Mouse (Mus musculus) stomach, embryonic 14.5 days (tissue): ENCODE data around the gene Ankrd36. TPM values are rescaled to one million over a fixed set of nuclear protein-coding genes. Genes with fewer than 3 reads are reported as not detected.

ENCODE experiments used
- ATAC-seq: fragments of 200-750 bp; cut with Nextera tagmentation; 2 replicates; pipeline ENCODE4 v1.8.0; 2017; ENCODE audit warnings: low read depth, moderate TSS enrichment; ENCODE audit not compliant: insufficient number of reproducible peaks, insufficient read depth, low FRiP score
- H3K27ac ChIP-seq: fragments of 300-500 bp; sonication (generic); 2 replicates; pipeline ENCODE4 v1.5.1; 2014; ENCODE audit warnings: mild to moderate bottlenecking, low read length, moderate library complexity, mixed read lengths
- H3K27me3 ChIP-seq: fragments of 300-500 bp; sonication (generic); 2 replicates; pipeline ENCODE4 v1.6.1; 2014; ENCODE audit warnings: low read length, control low read depth, mixed read lengths; ENCODE audit not compliant: control insufficient read depth, insufficient read depth
- H3K36me3 ChIP-seq: fragments of 300-500 bp; sonication (generic); 2 replicates; pipeline ENCODE4 v1.6.1; 2014; ENCODE audit warnings: mild to moderate bottlenecking, control low read depth, low read length, moderate library complexity, mixed read lengths; ENCODE audit not compliant: control insufficient read depth, insufficient read depth
- H3K4me1 ChIP-seq: fragments of 300-500 bp; sonication (generic); 2 replicates; pipeline ENCODE4 v1.6.1; 2014; ENCODE audit warnings: low read length, control low read depth, mixed read lengths; ENCODE audit not compliant: control insufficient read depth, insufficient read depth
- H3K4me2 ChIP-seq: fragments of 300-500 bp; sonication (generic); replicated peaks from 2 replicates; pipeline ENCODE4 v1.6.1; 2014; ENCODE audit warnings: low read depth, low read length, control low read depth
- H3K4me3 ChIP-seq: fragments of 300-500 bp; sonication (generic); 2 replicates; pipeline ENCODE4 v1.5.1; 2014; ENCODE audit warnings: low read depth, low read length, control low read depth
- H3K9ac ChIP-seq: fragments of 300-500 bp; sonication (generic); replicated peaks from 2 replicates; pipeline ENCODE4 v1.6.1; 2014; ENCODE audit warnings: low read depth, mild to moderate bottlenecking, control low read depth, low read length, moderate library complexity, mixed read lengths
- H3K9me3 ChIP-seq: fragments of 300-500 bp; sonication (generic); 2 replicates; pipeline ENCODE4 v1.6.1; 2016; ENCODE audit warnings: low read depth, low read length, control low read depth; ENCODE audit not compliant: control insufficient read depth
- WGBS: fragments of 180-500 bp; shearing (Covaris S2); extraction: QIAGEN DNeasy Blood & Tissue Kit; methylation state at CpG from one replicate; pipeline ENCODE4 v1.1.7; 2014; 5-methylcytosine and 5-hydroxymethylcytosine counted together
- polyA plus RNA-seq: library from polyadenylated mRNA; unstranded; fragments of >200 nt; fragmentation: Nextera tagmentation; extraction: Ambion mirVana; gene quantifications from 2 replicates; pipeline ENCODE4 v1.2.1, GENCODE M21; 2014

Ankrd36 gene
- polyA plus RNA-seq, 1 experiment from 2014 or later: not detected

GRCm38 (mm10) chr11:5560273-5560672 is 9.2 kb upstream of the Ankrd36 start:
- Histone ChIP-seq H3K9me3 (no peaks in the 10 kb centered on the region), H3K4me2 (no peak overlapping the region), H3K9ac (no peak overlapping the region), H3K27ac (no peak overlapping the region), H3K27me3 (no peaks in the 10 kb centered on the region), H3K4me3 (no peak overlapping the region), H3K36me3 (no peaks in the 10 kb centered on the region), H3K4me1 (no peaks in the 10 kb centered on the region)
- no peak for ATAC-seq
- 53% methylated on average over 3 of the region's 3 CpGs for WGBS

- Histone ChIP-seq H3K27me3 (no peaks in the 10 kb centered on the region), H3K4me1 (no peaks in the 10 kb centered on the region), H3K9ac (no peak overlapping the region), H3K27ac (no peak overlapping the region), H3K9me3 (no peaks in the 10 kb centered on the region), H3K4me3 (no peak overlapping the region), H3K4me2 (no peak overlapping the region), H3K36me3 (no peaks in the 10 kb centered on the region)
- no peak for ATAC-seq
- WGBS: 23% methylated on average over 9 of the region's 9 CpGs
Measured at GRCm38 (mm10) chr11:5562625-5563268, 6.7 kb upstream of the Ankrd36 start.

- H3K4me1 ChIP-seq: no peaks in the 10 kb centered on the region
- H3K27ac ChIP-seq: no peak overlapping the region
- no peaks in the 10 kb centered on the region for H3K9me3 ChIP-seq
- no peaks in the 10 kb centered on the region for H3K36me3 ChIP-seq
- no peak for ATAC-seq
- H3K9ac ChIP-seq: no peak overlapping the region
- no peak overlapping the region for H3K4me2 ChIP-seq
- H3K27me3 ChIP-seq: no peaks in the 10 kb centered on the region
- 63% methylated on average over 6 of the region's 6 CpGs for WGBS
- no peak overlapping the region for H3K4me3 ChIP-seq
Measured at GRCm38 (mm10) chr11:5563898-5564297, 5.6 kb upstream of the Ankrd36 start.

GRCm38 (mm10) chr11:5565596-5565995 is 3.9 kb upstream of the Ankrd36 start:
- WGBS: 87% methylated on average over 3 of the region's 3 CpGs
- H3K4me3 ChIP-seq: no peak overlapping the region
- no peaks in the 10 kb centered on the region for H3K4me1 ChIP-seq
- H3K9me3 ChIP-seq: no peaks in the 10 kb centered on the region
- no peaks in the 10 kb centered on the region for H3K36me3 ChIP-seq
- H3K9ac ChIP-seq: no peak overlapping the region
- H3K4me2 ChIP-seq: no peak overlapping the region
- no peak overlapping the region for H3K27ac ChIP-seq
- no peak for ATAC-seq
- H3K27me3 ChIP-seq: no peaks in the 10 kb centered on the region

- Histone ChIP-seq H3K9me3 (no peaks in the 10 kb centered on the region), H3K4me2 (no peak overlapping the region), H3K4me1 (no peaks in the 10 kb centered on the region), H3K27me3 (no peaks in the 10 kb centered on the region), H3K9ac (no peak overlapping the region), H3K27ac (no peak overlapping the region), H3K36me3 (no peaks in the 10 kb centered on the region), H3K4me3 (no peak overlapping the region)
- no peak for ATAC-seq
- WGBS: 65% methylated on average over 2 of the region's 2 CpGs
Measured at GRCm38 (mm10) chr11:5566506-5566905, 3.0 kb upstream of the Ankrd36 start.

GRCm38 (mm10) chr11:5567654-5568053 is 1.8 kb upstream of the Ankrd36 start:
- Histone ChIP-seq H3K9me3 (no peaks in the 10 kb centered on the region), H3K4me3 (no peak overlapping the region), H3K9ac (no peak overlapping the region), H3K27me3 (no peaks in the 10 kb centered on the region), H3K36me3 (no peaks in the 10 kb centered on the region), H3K27ac (no peak overlapping the region), H3K4me2 (no peak overlapping the region), H3K4me1 (no peaks in the 10 kb centered on the region)
- no peak for ATAC-seq
- WGBS: 98% methylated on average over 6 of the region's 6 CpGs

GRCm38 (mm10) chr11:5568082-5568481 is 1.4 kb upstream of the Ankrd36 start:
- no peak for ATAC-seq
- 85% methylated on average over 5 of the region's 5 CpGs for WGBS
- H3K9ac ChIP-seq: no peak overlapping the region
- no peaks in the 10 kb centered on the region for H3K27me3 ChIP-seq
- H3K9me3 ChIP-seq: no peaks in the 10 kb centered on the region
- H3K4me3 ChIP-seq: no peak overlapping the region
- H3K4me2 ChIP-seq: no peak overlapping the region
- no peak overlapping the region for H3K27ac ChIP-seq
- no peaks in the 10 kb centered on the region for H3K4me1 ChIP-seq
- H3K36me3 ChIP-seq: no peaks in the 10 kb centered on the region

GRCm38 (mm10) chr11:5571856-5572255 is 2.4 kb downstream of the Ankrd36 start:
- Histone ChIP-seq H3K4me3 (no peak overlapping the region), H3K4me2 (no peak overlapping the region), H3K9me3 (no peaks in the 10 kb centered on the region), H3K36me3 (no peaks in the 10 kb centered on the region), H3K27me3 (no peaks in the 10 kb centered on the region), H3K9ac (no peak overlapping the region), H3K4me1 (no peaks in the 10 kb centered on the region), H3K27ac (no peak overlapping the region)
- ATAC-seq: no peak
- WGBS: 85% methylated on average over 4 of the region's 4 CpGs

- 87% methylated on average over 2 of the region's 2 CpGs for WGBS
Measured at GRCm38 (mm10) chr11:5573821-5574220, 4.3 kb downstream of the Ankrd36 start.

More at GRCm38 (mm10) chr11:5573821-5574220, 4.3 kb downstream of the Ankrd36 start:
- H3K36me3 ChIP-seq: no peaks in the 10 kb centered on the region
- no peaks in the 10 kb centered on the region for H3K9me3 ChIP-seq
- H3K4me3 ChIP-seq: no peak overlapping the region
- no peaks in the 10 kb centered on the region for H3K4me1 ChIP-seq
- H3K27ac ChIP-seq: no peak overlapping the region
- H3K4me2 ChIP-seq: no peak overlapping the region
- no peak overlapping the region for H3K9ac ChIP-seq
- no peak for ATAC-seq
- H3K27me3 ChIP-seq: no peaks in the 10 kb centered on the region
